Mouse (Mus musculus) cortical plate, adult 2 months (tissue): ENCODE results near the gene Gcn1l1.

Source experiments
- CTCF ChIP-seq: fragments of 200-500 bp; IDR thresholded peaks from 2 replicates; pipeline ENCODE4 v1.5.1; 2011; ENCODE audit warnings: mild to moderate bottlenecking, control low read depth, low read length; ENCODE audit not compliant: insufficient read depth; ENCODE audit errors: extremely low read depth
- POLR2A ChIP-seq: fragments of 200-500 bp; IDR thresholded peaks from 2 replicates; pipeline ENCODE4 v1.6.1; 2011; ENCODE audit warnings: mild to moderate bottlenecking, low read length, control low read depth; ENCODE audit not compliant: insufficient read depth; ENCODE audit errors: extremely low read depth

- TF ChIP-seq CTCF (no peak), POLR2A (no peak)
Measured at GRCm38 (mm10) chr5:115558182-115558794, 6.8 kb upstream of the Gcn1l1 start.
